Mouse (Mus musculus): ENCODE data around the gene Ppp1r14a. TPM values are rescaled to one million over a fixed set of nuclear protein-coding genes. Genes with fewer than 3 reads are reported as not detected.

The Ppp1r14a gene
- total and polyA plus RNA-seq, 3 experiments, result 3.8 to 7.1 TPM; not detected in 1

DNA sequence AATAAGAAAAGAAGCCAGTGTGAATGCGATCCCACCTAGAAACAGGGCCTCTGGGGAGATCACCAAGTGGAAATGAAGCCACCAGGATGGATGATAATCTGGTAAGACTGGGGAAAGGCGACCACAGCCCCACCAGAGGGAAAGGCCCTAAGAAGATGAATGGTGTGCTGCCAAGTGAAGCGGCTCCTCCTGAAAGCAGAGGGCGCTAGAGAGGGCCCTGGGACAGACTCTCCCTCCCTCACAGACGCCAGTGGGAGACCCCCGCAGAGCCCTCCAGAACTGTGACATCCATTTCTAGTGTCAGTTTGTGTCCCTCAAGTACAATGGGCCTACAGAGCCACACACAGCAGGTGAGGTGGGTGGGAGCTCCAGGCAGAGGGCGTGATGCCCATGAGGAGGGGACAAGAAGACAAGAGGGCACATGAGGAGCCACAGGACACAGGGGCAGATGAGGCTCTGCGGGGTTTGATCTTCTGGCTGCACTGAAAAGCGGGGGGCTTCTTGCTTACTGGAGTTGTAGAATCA is 47.7 kb downstream of the Ppp1r14a start:
- peaks cover 20 to 47% of the 10 kb centered on the region in 2 experiments for H3K4me1 ChIP-seq (ENCODE audit: control insufficient read depth in 1 of 2, insufficient read depth in 2 of 2, low read length in 2 of 2)
- peak; percentile 54 for DNase-seq (ENCODE audit: low read depth, low spot score)
- H3K36me3 ChIP-seq (ENCODE audit: control insufficient read depth in 1 of 2, insufficient read depth in 2 of 2, low read length in 2 of 2), result peaks cover 3 to 38% of the 10 kb centered on the region in 2 experiments; a peak in 3 of 4 replicates
- no peak overlapping the region for H3K27ac ChIP-seq (ENCODE audit: control insufficient read depth, low read depth, low read length)
- H3K9me3 ChIP-seq (replicated peaks; ENCODE audit: insufficient read depth, low read length), result no peaks in the 10 kb centered on the region
- peaks cover 33% of the 10 kb centered on the region for H3K79me2 ChIP-seq (ENCODE audit: control insufficient read depth, insufficient read depth, low read length, poor library complexity)
- no peaks in the 10 kb centered on the region for H3K27me3 ChIP-seq (ENCODE audit: control insufficient read depth in 1 of 2, insufficient read depth in 2 of 2, low read length in 2 of 2)
- TF ChIP-seq MAX (IDR thresholded peaks at IDR 0.05; ENCODE audit: low read length) (no peak), EP300 (IDR thresholded peaks at IDR 0.05; ENCODE audit: low read depth in 1 of 2, low read length in 2 of 2) (no peak), NRF1 (IDR thresholded peaks at IDR 0.05; ENCODE audit: insufficient read depth, low read depth, low read length, poor library complexity, severe bottlenecking) (no peak), E2F4 (IDR thresholded peaks at IDR 0.05; ENCODE audit: borderline replicate concordance, low read depth, low read length) (no peak), USF1 (IDR thresholded peaks at IDR 0.05; ENCODE audit: low read depth, low read length) (no peak), MAZ (IDR thresholded peaks at IDR 0.05; ENCODE audit: low read depth, low read length) (0 out of 2 replicates have a peak, but pooled peaks have one; percentile 38), ZKSCAN1 (IDR thresholded peaks at IDR 0.05; ENCODE audit: low read depth, low read length) (no peak), TCF12 (IDR thresholded peaks at IDR 0.05; ENCODE audit: low read depth, low read length) (no peak), BHLHE40 (IDR thresholded peaks at IDR 0.05; ENCODE audit: borderline replicate concordance, low read depth, low read length) (no peak), JUND (IDR thresholded peaks at IDR 0.05; ENCODE audit: low read depth, low read length) (no peak), UBTF (IDR thresholded peaks at IDR 0.05; ENCODE audit: borderline replicate concordance, insufficient read depth, low read depth, low read length) (no peak), MAFK (IDR thresholded peaks at IDR 0.05; ENCODE audit: borderline replicate concordance, low read depth, low read length) (no peak), SMC3 (IDR thresholded peaks at IDR 0.05; ENCODE audit: low read depth, low read length) (peak; percentile 32; the same call in 1 of the 2 replicates), POLR2AphosphoS5 (IDR thresholded peaks at IDR 0.05; ENCODE audit: borderline replicate concordance, low read depth, low read length) (no peak), TBP (IDR thresholded peaks at IDR 0.05; ENCODE audit: low read depth, low read length) (no peak), MYC (IDR thresholded peaks at IDR 0.05; ENCODE audit: low read depth, low read length) (no peak), CTCF (IDR thresholded peaks at IDR 0.05 in 2 of 3, conservative IDR thresholded peaks at IDR 0.05 in 1 of 3; ENCODE audit: control insufficient read depth in 1 of 3, insufficient read depth in 1 of 3, low read depth in 2 of 3, low read length in 3 of 3, poor library complexity in 1 of 3, severe bottlenecking in 1 of 3) (peak; percentile 61 to 70 (median 65)), ZC3H11A (IDR thresholded peaks at IDR 0.05; ENCODE audit: low read depth, low read length) (no peak), KAT2A (conservative IDR thresholded peaks at IDR 0.05; ENCODE audit: low read depth, low read length) (no peak), RCOR1 (IDR thresholded peaks at IDR 0.05; ENCODE audit: low read depth, low read length) (no peak), ZNF384 (IDR thresholded peaks at IDR 0.05; ENCODE audit: low read depth, low read length) (no peak), TAL1 (IDR thresholded peaks at IDR 0.05; ENCODE audit: low read length) (no peak), ELF1 (IDR thresholded peaks at IDR 0.05; ENCODE audit: low read depth, low read length) (no peak)
- H3K4me3 ChIP-seq (ENCODE audit: control insufficient read depth in 1 of 2, insufficient read depth in 1 of 2, low read depth in 2 of 2, low read length in 2 of 2), result no peak overlapping the region
- no peak overlapping the region for H3K9ac ChIP-seq (ENCODE audit: control insufficient read depth, low read depth, low read length, poor library complexity, severe bottlenecking)

Measured in MEL (cell line).